Mouse (Mus musculus) intestine, embryonic 16.5 days (tissue): Measurements from ENCODE around the gene Mllt10. TPM values are rescaled to one million over a fixed set of nuclear protein-coding genes. Genes with fewer than 3 reads are reported as not detected.

Source experiments
- ATAC-seq: fragments of 200-750 bp; cut with Nextera tagmentation; 2 replicates; pipeline ENCODE4 v1.8.0; 2017; ENCODE audit warnings: moderate TSS enrichment, moderate library complexity
- H3K27ac ChIP-seq: fragments of 300-500 bp; sonication (generic); 2 replicates; pipeline ENCODE4 v1.5.1; 2014; ENCODE audit warnings: mild to moderate bottlenecking, low read length
- H3K27me3 ChIP-seq: fragments of 300-500 bp; sonication (generic); replicated peaks from 2 replicates; pipeline ENCODE4 v1.6.1; 2014; ENCODE audit warnings: low read length, control low read depth, mixed read lengths; ENCODE audit not compliant: control insufficient read depth, insufficient read depth
- H3K36me3 ChIP-seq: fragments of 300-500 bp; sonication (generic); 2 replicates; pipeline ENCODE4 v1.6.1; 2014; ENCODE audit warnings: low read length, control low read depth; ENCODE audit not compliant: control insufficient read depth, insufficient read depth
- H3K4me1 ChIP-seq: fragments of 300-500 bp; sonication (generic); 2 replicates; pipeline ENCODE4 v1.6.1; 2014; ENCODE audit warnings: low read length, control low read depth, mixed read lengths; ENCODE audit not compliant: control insufficient read depth, insufficient read depth
- H3K4me2 ChIP-seq: fragments of 300-500 bp; sonication (generic); 2 replicates; pipeline ENCODE4 v1.6.1; 2014; ENCODE audit warnings: low read depth, low read length, control low read depth
- H3K4me3 ChIP-seq: fragments of 300-500 bp; sonication (generic); 2 replicates; pipeline ENCODE4 v1.5.1; 2014; ENCODE audit warnings: mild to moderate bottlenecking, low read length
- H3K9ac ChIP-seq: fragments of 300-500 bp; sonication (generic); 2 replicates; pipeline ENCODE4 v1.6.1; 2014; ENCODE audit warnings: low read depth, low read length
- H3K9me3 ChIP-seq: fragments of 300-500 bp; sonication (generic); 2 replicates; pipeline ENCODE4 v1.6.1; 2016; ENCODE audit warnings: low read length, control low read depth; ENCODE audit not compliant: control insufficient read depth
- WGBS: fragments of 180-500 bp; shearing (Covaris S2); extraction: QIAGEN DNeasy Blood & Tissue Kit; methylation state at CpG from one replicate; pipeline ENCODE4 v1.1.7; 2014; 5-methylcytosine and 5-hydroxymethylcytosine counted together
- polyA plus RNA-seq: library from polyadenylated mRNA; unstranded; fragments of >200 nt; fragmentation: Nextera tagmentation; extraction: Ambion mirVana; gene quantifications from 2 replicates; pipeline ENCODE4 v1.2.1, GENCODE M21; 2015

Gene Mllt10
- polyA plus RNA-seq, 1 experiment from 2014 or later, result 47.2 TPM

DNA sequence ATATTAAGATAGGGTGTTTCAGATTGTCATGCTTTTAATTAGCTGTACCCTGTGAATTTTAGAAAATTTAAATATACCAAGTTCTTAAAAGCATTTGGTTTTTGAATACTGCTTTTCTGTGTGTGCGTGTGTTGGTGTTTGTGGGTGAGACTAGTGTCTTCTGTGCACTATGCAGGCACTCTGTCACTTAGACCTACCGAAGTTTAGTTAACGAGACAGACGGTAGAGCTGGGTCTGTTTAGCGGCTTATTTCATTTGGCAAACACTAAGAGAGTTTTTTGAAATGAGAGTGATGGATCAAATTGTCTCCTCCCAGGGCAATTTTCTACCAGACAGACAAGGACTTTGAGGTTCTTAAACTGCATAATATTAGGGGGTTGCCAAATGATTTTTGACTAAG is 106.0 kb downstream of the Mllt10 start:
- Histone ChIP-seq H3K4me1 (no peaks in the 10 kb centered on the region), H3K4me3 (no peak overlapping the region), H3K36me3 (0 out of 2 replicates have a peak, but pooled peaks cover 5% of the 10 kb centered on the region), H3K9me3 (no peaks in the 10 kb centered on the region), H3K27ac (no peak overlapping the region), H3K4me2 (no peak overlapping the region), H3K27me3 (no peaks in the 10 kb centered on the region), H3K9ac (no peak overlapping the region)
- ATAC-seq, result no peak
- WGBS, result 84% methylated on average over 5 of the region's 5 CpGs

DNA sequence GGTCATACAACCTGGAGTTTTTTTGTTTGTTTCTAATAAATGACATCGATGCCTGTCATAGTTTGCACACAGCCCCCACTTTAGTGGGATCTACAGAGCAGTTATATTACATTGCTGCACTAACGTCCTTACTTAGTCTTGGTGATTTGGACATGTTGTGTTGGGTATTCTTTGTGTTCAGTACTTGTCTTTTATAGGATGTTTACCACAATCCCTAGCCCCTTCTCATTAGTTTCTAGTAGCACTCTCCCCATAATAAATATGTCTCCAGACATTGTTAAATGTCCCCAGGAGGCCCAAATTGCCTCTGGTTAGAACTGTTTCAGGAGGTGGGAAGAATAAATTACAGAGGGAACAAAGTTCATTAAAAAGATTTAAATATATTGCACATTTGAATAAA is 110.5 kb downstream of the Mllt10 start:
- Histone ChIP-seq H3K4me3 (no peak overlapping the region), H3K36me3 (0 out of 2 replicates have a peak, but pooled peaks cover 2% of the 10 kb centered on the region), H3K4me1 (no peaks in the 10 kb centered on the region), H3K27me3 (no peaks in the 10 kb centered on the region), H3K9me3 (no peaks in the 10 kb centered on the region), H3K27ac (no peak overlapping the region), H3K9ac (no peak overlapping the region), H3K4me2 (no peak overlapping the region)
- no peak for ATAC-seq
- WGBS, result 80% methylated on average over 2 of the region's 2 CpGs

DNA sequence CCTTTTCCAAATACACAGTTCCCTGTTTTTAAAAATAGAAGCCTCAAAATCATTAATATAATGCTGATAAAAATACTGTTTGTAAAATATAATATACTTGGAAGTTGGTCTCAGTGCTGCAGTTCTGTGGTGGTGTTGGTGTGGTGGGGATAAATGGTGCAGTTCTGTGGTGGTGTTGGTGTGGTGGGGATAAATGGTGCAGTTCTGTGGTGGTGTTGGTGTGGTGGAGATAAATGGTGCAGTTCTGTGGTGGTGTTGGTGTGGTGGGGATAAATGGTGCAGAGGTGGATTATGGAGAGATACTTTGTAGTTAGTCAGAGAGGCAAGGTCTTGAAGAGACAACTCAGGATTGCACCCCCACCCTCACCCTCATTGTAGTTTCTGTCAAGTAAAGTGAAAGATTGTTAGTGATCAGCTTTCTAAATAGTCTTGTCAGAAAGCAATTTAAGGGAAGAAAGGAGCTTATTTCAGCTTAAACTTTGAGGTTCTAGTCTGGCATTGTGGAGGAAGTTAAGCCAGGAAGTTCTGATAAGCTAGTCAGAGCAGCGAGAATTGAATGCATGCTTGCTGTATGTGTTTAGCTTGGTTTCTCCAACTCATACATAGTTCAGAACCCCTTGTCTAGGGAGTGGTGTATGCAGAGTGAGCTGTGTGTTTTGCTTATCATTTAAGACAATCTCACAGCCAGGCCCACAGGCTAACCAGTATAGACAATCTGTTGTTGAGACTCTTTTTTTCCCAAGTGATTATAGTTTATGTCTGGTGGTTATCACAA is 114.3 kb downstream of the Mllt10 start:
- H3K9ac ChIP-seq, result no peak overlapping the region
- H3K4me2 ChIP-seq, result no peak overlapping the region
- no peak overlapping the region for H3K27ac ChIP-seq
- H3K4me1 ChIP-seq, result no peaks in the 10 kb centered on the region
- H3K4me3 ChIP-seq, result no peak overlapping the region
- no peaks in the 10 kb centered on the region for H3K36me3 ChIP-seq
- 54% methylated on average over 1 of the region's 1 CpGs for WGBS
- H3K9me3 ChIP-seq, result no peaks in the 10 kb centered on the region
- no peak for ATAC-seq
- H3K27me3 ChIP-seq, result no peaks in the 10 kb centered on the region

DNA sequence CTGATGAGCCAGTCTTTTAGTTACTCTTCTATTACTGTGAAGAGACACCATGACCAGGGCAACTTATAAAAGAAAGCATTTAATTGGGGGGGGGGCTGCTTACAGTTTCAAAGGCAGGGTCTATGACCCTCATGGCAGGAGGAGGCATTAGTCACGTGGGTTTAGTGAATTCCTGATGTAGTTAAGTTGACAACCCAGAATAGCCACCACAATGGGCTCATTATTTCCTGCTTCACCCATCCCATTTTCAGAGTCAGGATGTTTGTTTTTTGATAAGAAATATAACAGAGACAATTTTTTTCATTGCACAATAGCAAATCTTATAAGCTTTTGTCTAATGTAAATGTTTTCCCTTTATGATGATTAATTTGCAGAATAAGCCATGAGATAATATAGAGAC is 120.2 kb downstream of the Mllt10 start:
- Histone ChIP-seq H3K27ac (no peak overlapping the region), H3K36me3 (no peaks in the 10 kb centered on the region), H3K4me1 (no peaks in the 10 kb centered on the region), H3K9ac (no peak overlapping the region), H3K4me3 (no peak overlapping the region), H3K27me3 (no peaks in the 10 kb centered on the region), H3K4me2 (no peak overlapping the region), H3K9me3 (no peaks in the 10 kb centered on the region)
- WGBS, result 39% methylated on average over 1 of the region's 1 CpGs
- no peak for ATAC-seq

DNA sequence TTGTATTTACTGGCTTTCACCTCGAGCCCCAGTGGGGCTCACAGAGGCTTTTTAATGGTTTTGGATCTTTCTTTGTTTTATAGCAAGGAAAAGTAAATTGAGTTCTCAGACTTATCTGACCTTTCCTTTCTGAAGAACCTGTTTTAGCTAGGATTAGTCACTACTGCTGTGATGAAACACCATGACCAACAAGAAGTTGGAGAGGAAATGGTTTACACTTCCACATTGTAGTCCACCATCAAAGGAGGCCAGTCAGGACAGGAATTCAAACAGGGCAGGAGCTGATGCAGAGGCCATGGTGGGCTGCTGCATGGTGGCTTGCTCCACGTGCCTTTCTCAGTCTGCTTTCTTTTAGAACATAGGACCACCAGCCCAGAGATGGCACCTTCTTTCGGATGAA is 121.2 kb downstream of the Mllt10 start:
- Histone ChIP-seq H3K4me1 (no peaks in the 10 kb centered on the region), H3K4me2 (no peak overlapping the region), H3K36me3 (no peaks in the 10 kb centered on the region), H3K27me3 (no peaks in the 10 kb centered on the region), H3K9me3 (no peaks in the 10 kb centered on the region), H3K9ac (no peak overlapping the region), H3K27ac (no peak overlapping the region), H3K4me3 (no peak overlapping the region)
- 86% methylated on average over 3 of the region's 3 CpGs for WGBS
- no peak for ATAC-seq

DNA sequence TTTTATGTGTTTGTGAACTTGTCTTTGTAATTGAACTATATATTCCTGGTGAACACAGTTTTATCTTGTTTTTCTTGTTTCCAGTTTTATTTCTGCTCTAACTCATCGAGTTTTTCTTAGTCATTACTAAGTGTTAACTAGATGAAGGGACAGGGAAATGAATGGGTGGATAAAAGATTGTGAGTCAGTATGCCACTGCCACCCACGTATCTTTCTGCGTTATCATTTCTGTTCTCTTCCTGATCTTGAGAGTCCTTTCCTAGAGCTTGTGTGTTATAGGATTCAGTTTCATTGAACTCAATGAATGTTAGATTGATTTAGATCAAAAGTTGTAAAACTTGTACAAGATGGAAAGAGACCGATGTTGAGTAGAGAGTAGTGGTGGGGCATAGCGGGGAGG is 125.3 kb downstream of the Mllt10 start:
- Histone ChIP-seq H3K4me2 (no peak overlapping the region), H3K27me3 (no peaks in the 10 kb centered on the region), H3K36me3 (peaks cover 4% of the 10 kb centered on the region; the same call in 1 of the 2 replicates), H3K27ac (no peak overlapping the region), H3K4me1 (no peaks in the 10 kb centered on the region), H3K9ac (no peak overlapping the region), H3K4me3 (no peak overlapping the region), H3K9me3 (no peaks in the 10 kb centered on the region)
- WGBS, result 97% methylated on average over 5 of the region's 5 CpGs
- ATAC-seq, result no peak

DNA sequence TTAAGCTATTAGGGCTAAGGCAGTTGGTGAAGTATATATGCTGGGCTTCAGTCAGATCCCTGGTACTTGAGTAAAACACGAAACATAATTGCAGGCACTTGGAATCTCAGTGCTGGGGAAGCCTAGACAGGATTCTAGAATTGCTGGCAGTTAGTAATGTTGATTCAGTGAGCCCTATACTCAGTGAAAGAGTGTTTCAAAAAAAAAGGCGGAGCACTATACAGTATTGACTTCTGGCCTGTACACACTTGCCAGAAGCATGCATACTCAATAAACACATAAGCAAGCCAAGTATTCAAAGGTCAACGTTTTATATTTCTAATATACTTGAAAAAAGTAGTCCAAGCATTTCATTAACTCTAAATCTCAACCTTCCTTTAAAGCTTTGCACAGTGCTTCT is 126.6 kb downstream of the Mllt10 start:
- WGBS, result 91% methylated on average over 3 of the region's 3 CpGs
- Histone ChIP-seq H3K27me3 (no peaks in the 10 kb centered on the region), H3K4me2 (no peak overlapping the region), H3K9ac (no peak overlapping the region), H3K4me3 (no peak overlapping the region), H3K4me1 (no peaks in the 10 kb centered on the region), H3K9me3 (no peaks in the 10 kb centered on the region), H3K36me3 (peaks cover 4% of the 10 kb centered on the region; the same call in 1 of the 2 replicates), H3K27ac (no peak overlapping the region; the same call in 1 of the 2 replicates)
- no peak for ATAC-seq

DNA sequence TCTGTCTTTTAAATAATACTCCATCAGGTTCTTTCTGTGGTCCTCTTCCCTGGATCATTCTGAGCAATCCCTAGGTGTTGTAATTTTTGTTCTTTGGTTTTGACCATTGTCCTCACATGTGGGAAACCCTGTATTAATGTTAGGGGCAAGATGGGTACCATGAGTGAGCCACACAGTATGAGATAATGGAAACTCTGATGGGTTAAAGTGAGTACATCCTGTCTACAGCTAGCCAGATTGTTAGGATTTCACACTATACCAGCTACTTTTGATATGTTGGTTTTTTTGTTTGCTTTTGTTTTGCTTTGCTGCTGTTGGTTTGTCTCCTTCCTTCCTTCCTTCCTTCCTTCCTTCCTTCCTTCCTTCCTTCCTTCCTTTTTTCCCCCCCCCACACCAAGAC is 128.0 kb downstream of the Mllt10 start:
- Histone ChIP-seq H3K27ac (no peak overlapping the region), H3K36me3 (peaks cover 4% of the 10 kb centered on the region; the same call in 1 of the 2 replicates), H3K27me3 (no peaks in the 10 kb centered on the region), H3K4me2 (no peak overlapping the region), H3K9ac (no peak overlapping the region), H3K9me3 (no peaks in the 10 kb centered on the region), H3K4me3 (no peak overlapping the region), H3K4me1 (no peaks in the 10 kb centered on the region)
- no peak for ATAC-seq

DNA sequence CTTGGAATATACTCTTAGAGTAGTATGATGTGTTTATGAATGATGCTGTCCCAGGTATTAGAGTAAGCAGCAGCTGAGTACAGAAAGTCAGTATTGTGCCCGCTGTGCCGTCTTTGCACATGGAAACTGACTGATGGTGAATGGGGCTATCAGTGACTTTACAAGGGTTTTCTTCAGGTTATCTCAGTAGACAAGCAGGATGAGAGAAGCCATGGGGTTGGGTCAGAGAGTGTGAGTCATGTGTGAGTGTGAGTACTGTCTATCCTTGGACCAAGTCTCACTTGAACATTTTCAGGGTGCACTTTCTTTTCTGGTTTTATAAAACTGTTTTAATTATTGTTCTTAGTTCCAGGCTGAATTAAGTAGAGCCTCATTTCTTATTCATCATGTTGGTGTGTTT is 133.3 kb downstream of the Mllt10 start:
- H3K4me2 ChIP-seq, result no peak overlapping the region
- no peak for ATAC-seq
- H3K27ac ChIP-seq, result no peak overlapping the region
- no peak overlapping the region for H3K9ac ChIP-seq
- WGBS, result 94% methylated on average over 2 of the region's 2 CpGs
- no peak overlapping the region for H3K4me3 ChIP-seq
- H3K27me3 ChIP-seq, result no peaks in the 10 kb centered on the region
- H3K4me1 ChIP-seq, result no peaks in the 10 kb centered on the region
- H3K9me3 ChIP-seq, result no peaks in the 10 kb centered on the region
- peaks cover 10% of the 10 kb centered on the region; the same call in 1 of the 2 replicates for H3K36me3 ChIP-seq

DNA sequence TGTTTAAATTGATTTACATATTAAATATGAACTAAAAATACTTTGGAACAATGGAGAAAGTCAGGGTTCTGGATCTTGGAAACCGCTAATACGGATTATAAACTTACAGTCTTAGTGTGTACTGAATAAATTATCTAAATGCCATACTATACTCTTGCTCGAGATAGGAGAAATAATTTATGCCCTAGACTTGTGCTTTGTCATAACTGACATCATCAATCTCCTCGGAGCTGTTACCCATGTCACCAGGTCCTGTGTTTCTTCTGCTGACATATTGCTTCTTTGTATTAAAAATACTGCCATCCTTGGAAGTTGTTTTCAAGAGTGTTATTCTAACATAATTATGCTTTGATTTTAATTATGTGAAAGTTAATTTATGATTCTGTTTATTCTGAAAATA is 140.2 kb downstream of the Mllt10 start:
- Histone ChIP-seq H3K27ac (no peak overlapping the region), H3K9ac (no peak overlapping the region), H3K4me3 (no peak overlapping the region), H3K27me3 (no peaks in the 10 kb centered on the region), H3K4me2 (no peak overlapping the region), H3K4me1 (no peaks in the 10 kb centered on the region), H3K9me3 (no peaks in the 10 kb centered on the region), H3K36me3 (no peaks in the 10 kb centered on the region)
- 62% methylated on average over 4 of the region's 4 CpGs for WGBS
- ATAC-seq, result no peak
